Mouse (Mus musculus): Measurements from ENCODE around the gene Xpnpep1. TPM values are rescaled to one million over a fixed set of nuclear protein-coding genes. Genes with fewer than 3 reads are reported as not detected.

The Xpnpep1 gene
- polyA plus RNA-seq, 1 experiment from 2014 or later, result 157 TPM

- 88% methylated on average over 16 of the region's 16 CpGs for WGBS
- Histone ChIP-seq H3K4me2 (replicated peaks; ENCODE audit: low read depth, low read length) (no peak overlapping the region), H3K9me3 (ENCODE audit: control insufficient read depth, low read depth, low read length) (no peaks in the 10 kb centered on the region), H3K4me1 (ENCODE audit: control insufficient read depth, insufficient read depth, low read length) (no peaks in the 10 kb centered on the region), H3K4me3 (ENCODE audit: low read depth, low read length) (no peak overlapping the region), H3K36me3 (ENCODE audit: control insufficient read depth, insufficient read depth, low read length) (no peaks in the 10 kb centered on the region), H3K27ac (ENCODE audit: low read length) (no peak overlapping the region), H3K27me3 (ENCODE audit: control insufficient read depth, insufficient read depth, low read length) (no peaks in the 10 kb centered on the region), H3K9ac (replicated peaks; ENCODE audit: low read depth, low read length) (no peak overlapping the region)
- ATAC-seq (ENCODE audit: insufficient number of reproducible peaks, insufficient read depth, low FRiP score, low read depth), result no peak
Observed at GRCm38 (mm10) chr19:53059344-53060111, 19.5 kb upstream of the Xpnpep1 start.

- WGBS, result 77% methylated on average over 8 of the region's 8 CpGs
- peak; percentile 53; the same call in 1 of the 2 replicates for ATAC-seq (ENCODE audit: insufficient number of reproducible peaks, insufficient read depth, low FRiP score, low read depth)
- Histone ChIP-seq H3K27ac (ENCODE audit: low read length) (peak overlapping the region; percentile 10; the same call in 1 of the 2 replicates), H3K36me3 (ENCODE audit: control insufficient read depth, insufficient read depth, low read length) (no peaks in the 10 kb centered on the region), H3K9ac (replicated peaks; ENCODE audit: low read depth, low read length) (no peak overlapping the region), H3K27me3 (ENCODE audit: control insufficient read depth, insufficient read depth, low read length) (no peaks in the 10 kb centered on the region), H3K9me3 (ENCODE audit: control insufficient read depth, low read depth, low read length) (no peaks in the 10 kb centered on the region), H3K4me1 (ENCODE audit: control insufficient read depth, insufficient read depth, low read length) (no peaks in the 10 kb centered on the region), H3K4me3 (ENCODE audit: low read depth, low read length) (no peak overlapping the region), H3K4me2 (replicated peaks; ENCODE audit: low read depth, low read length) (no peak overlapping the region)
Observed at GRCm38 (mm10) chr19:53058726-53059334, 18.8 kb upstream of the Xpnpep1 start.

DNA sequence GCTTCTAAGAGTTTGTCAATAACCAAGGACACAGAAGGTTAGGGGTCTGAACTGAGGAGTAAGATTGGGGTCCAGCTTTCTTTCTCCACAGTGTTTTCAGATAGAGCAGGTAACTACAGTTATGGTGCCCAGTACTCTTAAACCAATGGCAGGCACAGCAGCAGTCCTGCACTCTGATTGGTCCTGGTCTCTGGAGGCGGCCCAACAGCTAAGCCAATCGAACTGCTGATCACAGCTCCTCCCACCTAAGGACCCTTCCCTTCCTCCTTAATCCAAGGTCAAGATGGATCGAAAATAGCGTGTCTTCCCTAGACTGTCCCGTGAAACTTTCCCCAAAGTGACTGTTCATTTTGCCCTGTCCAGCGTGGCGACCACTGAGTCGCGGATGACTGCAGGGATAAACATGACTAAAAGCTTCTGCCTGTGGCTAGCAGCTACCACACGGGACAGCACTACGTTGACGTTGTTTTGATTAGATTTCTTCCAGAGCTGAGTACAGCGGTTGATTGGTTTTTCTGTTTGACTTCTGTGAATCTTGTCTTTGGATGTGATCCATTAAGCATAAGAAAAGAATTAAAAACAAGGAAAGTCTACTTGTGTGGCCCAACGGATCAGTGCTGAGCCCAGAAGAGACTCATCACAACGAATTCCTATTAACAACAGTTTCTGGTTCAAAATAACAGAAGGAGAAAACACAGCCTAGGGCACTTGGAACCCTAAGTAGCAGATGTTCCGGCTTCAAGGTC lies 18.1 kb upstream of the Xpnpep1 start:
- Histone ChIP-seq H3K4me1 (ENCODE audit: control insufficient read depth, insufficient read depth, low read length) (no peaks in the 10 kb centered on the region), H3K4me3 (ENCODE audit: low read depth, low read length) (no peak overlapping the region), H3K36me3 (ENCODE audit: control insufficient read depth, insufficient read depth, low read length) (no peaks in the 10 kb centered on the region), H3K27me3 (ENCODE audit: control insufficient read depth, insufficient read depth, low read length) (no peaks in the 10 kb centered on the region), H3K4me2 (replicated peaks; ENCODE audit: low read depth, low read length) (no peak overlapping the region), H3K27ac (ENCODE audit: low read length) (no peak overlapping the region), H3K9me3 (ENCODE audit: control insufficient read depth, low read depth, low read length) (no peaks in the 10 kb centered on the region), H3K9ac (replicated peaks; ENCODE audit: low read depth, low read length) (no peak overlapping the region)
- no peak for ATAC-seq (ENCODE audit: insufficient number of reproducible peaks, insufficient read depth, low FRiP score, low read depth)
- 73% methylated on average over 16 of the region's 16 CpGs for WGBS

DNA sequence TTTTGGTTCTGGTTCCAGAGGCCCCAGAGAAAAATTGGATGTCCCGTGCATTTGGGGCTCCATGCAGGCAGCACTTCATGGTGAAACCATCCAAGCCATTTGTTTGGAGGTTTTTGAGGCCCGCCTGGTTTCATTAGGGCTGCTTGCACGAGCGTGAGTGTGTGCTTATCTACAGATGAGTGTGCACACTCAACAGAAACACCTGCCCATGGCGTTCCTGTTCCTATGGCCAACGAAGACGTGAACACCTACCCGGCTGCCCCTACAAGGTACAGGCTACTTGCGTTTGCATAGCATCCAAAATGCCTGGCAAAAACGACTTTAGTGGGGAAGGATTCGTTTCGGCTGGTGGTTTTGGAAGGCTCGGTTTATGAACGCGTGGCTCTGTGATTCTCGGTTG lies 13.3 kb upstream of the Xpnpep1 start:
- Histone ChIP-seq H3K4me3 (ENCODE audit: low read depth, low read length) (no peak overlapping the region), H3K4me2 (replicated peaks; ENCODE audit: low read depth, low read length) (no peak overlapping the region), H3K27ac (ENCODE audit: low read length) (no peak overlapping the region), H3K9me3 (ENCODE audit: control insufficient read depth, low read depth, low read length) (no peaks in the 10 kb centered on the region), H3K4me1 (ENCODE audit: control insufficient read depth, insufficient read depth, low read length) (no peaks in the 10 kb centered on the region), H3K36me3 (ENCODE audit: control insufficient read depth, insufficient read depth, low read length) (no peaks in the 10 kb centered on the region), H3K27me3 (ENCODE audit: control insufficient read depth, insufficient read depth, low read length) (no peaks in the 10 kb centered on the region), H3K9ac (replicated peaks; ENCODE audit: low read depth, low read length) (no peak overlapping the region)
- 90% methylated on average over 16 of the region's 16 CpGs for WGBS
- no peak for ATAC-seq (ENCODE audit: insufficient number of reproducible peaks, insufficient read depth, low FRiP score, low read depth)

DNA sequence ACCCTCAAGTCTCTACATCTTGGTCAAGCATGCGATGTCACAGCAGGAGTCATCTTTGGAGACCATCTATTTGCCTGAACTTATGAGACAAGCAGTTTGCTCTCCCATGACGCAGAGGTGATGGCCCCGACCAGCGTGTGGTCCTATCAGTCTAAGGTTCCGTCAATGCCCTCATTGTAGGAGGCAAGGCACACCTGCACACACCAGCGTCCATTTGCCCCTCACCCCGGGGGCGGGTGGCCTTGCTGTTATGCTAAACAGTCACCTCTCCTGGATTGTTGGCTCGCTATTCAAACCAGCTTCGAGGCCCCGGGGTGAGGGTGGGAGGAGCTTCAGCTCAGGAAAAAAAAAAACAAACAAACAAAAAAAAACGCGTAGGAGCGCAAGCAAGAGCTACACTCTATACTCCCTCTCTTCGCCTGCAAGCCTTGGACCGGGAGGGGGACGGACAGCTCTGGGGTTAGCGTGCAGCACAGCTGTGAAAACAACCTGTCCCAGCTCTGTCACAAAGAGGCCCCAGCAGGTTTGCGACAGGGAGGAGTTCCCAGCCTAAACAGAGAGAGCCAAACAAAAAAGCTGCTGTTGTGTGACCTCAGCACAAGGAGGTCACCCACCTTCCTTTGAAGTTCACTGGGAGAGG lies 12.1 kb upstream of the Xpnpep1 start:
- H3K4me1 ChIP-seq (ENCODE audit: control insufficient read depth, insufficient read depth, low read length), result no peaks in the 10 kb centered on the region
- 32% methylated on average over 19 of the region's 19 CpGs for WGBS

DNA sequence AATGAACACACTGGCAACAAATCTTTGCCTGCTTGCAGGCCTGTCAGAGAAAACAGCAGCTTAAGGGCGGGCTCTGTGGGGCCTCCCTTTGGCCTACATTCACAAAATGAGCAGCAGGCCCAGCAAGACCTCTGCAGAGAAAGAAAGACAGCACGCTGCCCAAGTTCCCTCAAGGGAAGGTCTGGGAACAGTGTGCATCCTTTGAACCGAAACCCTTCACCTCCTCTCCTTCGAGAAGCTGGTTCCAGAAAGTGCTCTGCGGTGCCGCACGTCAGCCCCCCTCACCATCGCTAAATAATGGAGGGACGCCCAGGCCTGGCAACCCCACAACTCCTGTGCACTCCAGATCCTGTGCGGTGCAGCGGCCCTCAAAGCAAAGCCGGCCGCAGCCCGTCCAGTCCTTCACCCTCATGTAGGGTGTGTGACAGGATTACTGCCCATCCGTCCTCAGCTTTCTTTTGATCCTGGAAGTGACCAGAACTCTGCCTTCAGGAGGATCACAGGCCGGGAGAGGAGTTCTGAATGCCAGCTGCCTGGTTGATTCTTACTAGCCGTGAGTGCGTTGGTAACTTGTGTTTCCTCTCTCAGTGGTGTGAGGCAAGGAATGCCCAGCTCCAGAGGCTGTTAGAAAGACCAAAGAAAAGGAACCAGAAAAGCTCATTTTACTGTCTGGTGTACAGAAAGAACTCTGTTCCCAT lies 11.4 kb upstream of the Xpnpep1 start:
- H3K27ac ChIP-seq (ENCODE audit: low read length), result no peak overlapping the region
- no peak overlapping the region for H3K9ac ChIP-seq (replicated peaks; ENCODE audit: low read depth, low read length)
- H3K9me3 ChIP-seq (ENCODE audit: control insufficient read depth, low read depth, low read length), result no peaks in the 10 kb centered on the region
- H3K27me3 ChIP-seq (ENCODE audit: control insufficient read depth, insufficient read depth, low read length), result no peaks in the 10 kb centered on the region
- no peaks in the 10 kb centered on the region for H3K4me1 ChIP-seq (ENCODE audit: control insufficient read depth, insufficient read depth, low read length)
- no peak overlapping the region for H3K4me2 ChIP-seq (replicated peaks; ENCODE audit: low read depth, low read length)
- ATAC-seq (ENCODE audit: insufficient number of reproducible peaks, insufficient read depth, low FRiP score, low read depth), result no peak
- H3K36me3 ChIP-seq (ENCODE audit: control insufficient read depth, insufficient read depth, low read length), result no peaks in the 10 kb centered on the region
- no peak overlapping the region for H3K4me3 ChIP-seq (ENCODE audit: low read depth, low read length)
- 75% methylated on average over 18 of the region's 18 CpGs for WGBS

More for the DNA sequence above, 12.1 kb upstream of the Xpnpep1 start:
- peak; percentile 80; the same call in 1 of the 2 replicates for ATAC-seq (ENCODE audit: insufficient number of reproducible peaks, insufficient read depth, low FRiP score, low read depth)
- no peaks in the 10 kb centered on the region for H3K27me3 ChIP-seq (ENCODE audit: control insufficient read depth, insufficient read depth, low read length)
- no peak overlapping the region for H3K27ac ChIP-seq (ENCODE audit: low read length)
- no peak overlapping the region for H3K4me3 ChIP-seq (ENCODE audit: low read depth, low read length)
- H3K9ac ChIP-seq (replicated peaks; ENCODE audit: low read depth, low read length), result no peak overlapping the region
- H3K4me2 ChIP-seq (replicated peaks; ENCODE audit: low read depth, low read length), result 0 out of 2 replicates have a peak overlapping the region, but pooled peaks have one; percentile 1
- H3K9me3 ChIP-seq (ENCODE audit: control insufficient read depth, low read depth, low read length), result no peaks in the 10 kb centered on the region
- H3K36me3 ChIP-seq (ENCODE audit: control insufficient read depth, insufficient read depth, low read length), result no peaks in the 10 kb centered on the region

DNA sequence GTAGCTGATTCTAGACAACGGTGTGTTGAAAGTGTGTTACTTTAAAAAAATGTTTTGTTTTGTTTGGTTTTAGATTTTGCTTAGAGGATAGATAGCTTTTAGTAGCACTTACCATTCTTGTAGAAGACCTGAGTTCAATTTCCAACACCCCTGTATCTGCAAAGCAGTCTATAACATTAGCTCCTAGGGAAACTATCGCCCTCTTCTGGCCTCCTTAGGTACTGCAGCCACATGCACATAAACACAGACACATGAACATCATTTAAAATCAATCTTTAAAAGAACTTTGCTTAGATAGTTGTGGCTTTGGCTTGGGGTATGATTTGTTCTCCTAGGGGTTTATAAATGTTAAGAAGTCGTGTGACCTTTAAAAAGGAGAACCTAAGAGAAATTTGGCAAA lies 10.1 kb upstream of the Xpnpep1 start:
- Histone ChIP-seq H3K4me1 (ENCODE audit: control insufficient read depth, insufficient read depth, low read length) (no peaks in the 10 kb centered on the region), H3K4me3 (ENCODE audit: low read depth, low read length) (no peak overlapping the region), H3K36me3 (ENCODE audit: control insufficient read depth, insufficient read depth, low read length) (no peaks in the 10 kb centered on the region), H3K27me3 (ENCODE audit: control insufficient read depth, insufficient read depth, low read length) (no peaks in the 10 kb centered on the region), H3K4me2 (replicated peaks; ENCODE audit: low read depth, low read length) (no peak overlapping the region), H3K9me3 (ENCODE audit: control insufficient read depth, low read depth, low read length) (no peaks in the 10 kb centered on the region), H3K9ac (replicated peaks; ENCODE audit: low read depth, low read length) (no peak overlapping the region), H3K27ac (ENCODE audit: low read length) (no peak overlapping the region)
- no peak for ATAC-seq (ENCODE audit: insufficient number of reproducible peaks, insufficient read depth, low FRiP score, low read depth)
- WGBS, result 83% methylated on average over 3 of the region's 3 CpGs

DNA sequence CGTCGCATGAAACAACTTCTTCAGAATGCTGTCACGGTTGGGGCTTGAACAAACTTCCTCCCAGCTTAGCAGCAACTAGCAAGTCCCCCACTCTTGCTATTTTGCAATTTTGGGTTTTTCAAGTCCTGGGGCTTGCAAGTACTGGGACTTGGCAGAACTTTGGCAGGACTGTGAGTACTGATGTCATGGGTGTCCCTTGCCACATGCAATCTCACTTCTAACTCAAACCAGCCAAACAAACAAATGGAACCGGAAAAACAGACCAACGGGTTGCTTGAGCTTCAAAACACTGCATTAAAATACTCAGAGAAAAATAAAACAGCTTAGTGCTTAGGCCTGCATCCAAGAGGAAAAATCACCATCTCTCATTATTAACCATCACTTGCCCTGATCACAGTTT lies 7.2 kb upstream of the Xpnpep1 start:
- no peaks in the 10 kb centered on the region for H3K27me3 ChIP-seq (ENCODE audit: control insufficient read depth, insufficient read depth, low read length)
- H3K4me1 ChIP-seq (ENCODE audit: control insufficient read depth, insufficient read depth, low read length), result no peaks in the 10 kb centered on the region
- 72% methylated on average over 5 of the region's 5 CpGs for WGBS
- H3K4me2 ChIP-seq (replicated peaks; ENCODE audit: low read depth, low read length), result no peak overlapping the region
- H3K36me3 ChIP-seq (ENCODE audit: control insufficient read depth, insufficient read depth, low read length), result no peaks in the 10 kb centered on the region
- no peaks in the 10 kb centered on the region for H3K9me3 ChIP-seq (ENCODE audit: control insufficient read depth, low read depth, low read length)
- H3K27ac ChIP-seq (ENCODE audit: low read length), result no peak overlapping the region
- no peak overlapping the region for H3K9ac ChIP-seq (replicated peaks; ENCODE audit: low read depth, low read length)
- H3K4me3 ChIP-seq (ENCODE audit: low read depth, low read length), result no peak overlapping the region
- no peak for ATAC-seq (ENCODE audit: insufficient number of reproducible peaks, insufficient read depth, low FRiP score, low read depth)
